Mouse (Mus musculus) embryonic fibroblast, embryonic 13.5 days (primary cell): ENCODE data around the gene Gp5.

Source experiments
- CTCF ChIP-seq: IDR thresholded peaks from 2 replicates; pipeline ENCODE4 v1.5.1; 2011; ENCODE audit warnings: mild to moderate bottlenecking, control low read depth, low read length, moderate library complexity, borderline replicate concordance; ENCODE audit not compliant: insufficient read depth
- POLR2A ChIP-seq: IDR thresholded peaks from 2 replicates; pipeline ENCODE4 v1.6.1; 2011; ENCODE audit warnings: low read depth, mild to moderate bottlenecking, control low read depth, low read length, moderate library complexity

- TF ChIP-seq CTCF (no peak), POLR2A (no peak)
These were observed 24.9 kb downstream of the Gp5 start for GRCm38 (mm10) chr16:30285701-30286100.
